Mouse (Mus musculus) E14TG2a.4 (cell line): ENCODE measurements at regions not wholly inside any gene's neighbourhood (a gene's known extent, or its start where the extent isn't known, plus 50 kb on each side); places are given as distances from the start of the nearest gene placed in this dataset.

Experiments
- H3K27me3 ChIP-seq: 2 replicates; pipeline ENCODE4 v1.6.1; 2014; ENCODE audit warnings: low read length, control low read depth; ENCODE audit not compliant: insufficient read depth
- H3K36me3 ChIP-seq: 2 replicates; pipeline ENCODE4 v1.6.1; 2014; ENCODE audit warnings: low read length, control low read depth; ENCODE audit not compliant: insufficient read depth
- H3K4me1 ChIP-seq: replicated peaks from 2 replicates; pipeline ENCODE4 v1.6.1; 2014; ENCODE audit warnings: low read depth, low read length, control low read depth
- H3K4me3 ChIP-seq: replicated peaks from 2 replicates; pipeline ENCODE4 v1.5.1; 2014; ENCODE audit warnings: mild to moderate bottlenecking, low read length
- H3K9me3 ChIP-seq: 2 replicates; pipeline ENCODE4 v1.6.1; 2014; ENCODE audit warnings: low read length, control low read depth
- CTCF ChIP-seq: conservative IDR thresholded peaks from 2 replicates; pipeline ENCODE4 v1.5.1; 2014; ENCODE audit warnings: low read length
- NANOG ChIP-seq: IDR thresholded peaks from 2 replicates; pipeline ENCODE4 v1.6.1; 2014; ENCODE audit warnings: borderline replicate concordance, low read length, mixed read lengths
- POU5F1 ChIP-seq: IDR thresholded peaks from 2 replicates; pipeline ENCODE4 v1.6.1; 2014; ENCODE audit warnings: low read length, borderline replicate concordance

DNA sequence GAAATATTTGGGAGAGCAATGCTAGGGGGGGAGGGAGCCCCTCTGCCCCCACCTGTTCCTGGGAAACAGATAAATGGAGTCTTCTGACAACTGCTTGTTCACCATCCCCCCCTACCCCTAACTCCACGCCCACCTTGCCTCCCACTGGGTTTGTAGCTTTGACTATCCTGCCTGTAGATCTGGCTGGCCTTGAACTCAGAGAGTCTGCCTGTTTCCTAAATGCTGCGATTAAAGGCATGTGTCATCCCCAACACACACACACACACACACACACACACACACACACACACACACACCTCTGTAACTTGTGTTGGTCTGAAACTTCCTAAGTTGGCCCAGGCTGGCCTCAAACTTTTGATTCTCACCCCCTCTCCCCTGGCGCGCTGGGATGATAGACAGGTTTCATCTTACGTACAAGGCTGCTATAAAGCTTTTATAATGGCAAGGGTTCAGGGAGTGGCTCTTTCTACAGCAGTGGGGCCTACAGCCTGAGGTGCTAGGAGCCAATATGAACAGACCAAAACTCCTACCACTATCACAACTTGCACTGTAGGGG lies 128.5 kb upstream of the Bcor start:
- Histone ChIP-seq H3K27me3 (no peaks in the 10 kb centered on the region), H3K4me3 (no peak overlapping the region; the same call in 1 of the 2 replicates), H3K9me3 (no peaks in the 10 kb centered on the region), H3K4me1 (peaks cover 68% of the 10 kb centered on the region), H3K36me3 (no peaks in the 10 kb centered on the region)
- TF ChIP-seq CTCF: no peak
- TF ChIP-seq NANOG: no peak
- no peak for TF ChIP-seq POU5F1

DNA sequence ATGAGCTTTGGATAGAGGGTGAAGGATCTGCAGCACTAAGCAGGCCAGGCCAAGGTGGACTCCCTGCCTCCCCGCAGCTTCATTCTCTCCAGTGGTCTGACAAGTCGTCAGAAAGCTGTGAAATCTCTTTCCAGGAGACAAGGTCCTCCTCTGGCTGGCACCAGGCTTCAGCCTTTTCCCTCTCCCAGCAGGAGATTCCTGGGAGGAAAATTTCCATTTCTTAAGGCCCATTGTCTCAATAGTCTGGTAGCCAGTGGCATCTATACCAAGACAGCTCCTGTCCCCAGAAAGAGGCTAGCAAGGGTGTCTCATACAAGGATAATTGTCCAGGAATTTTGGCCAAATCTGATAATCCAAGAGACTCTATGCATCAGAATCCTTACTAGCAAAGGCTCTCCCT lies 133.0 kb upstream of the Bcor start:
- Histone ChIP-seq H3K36me3 (no peaks in the 10 kb centered on the region), H3K4me1 (peaks cover 49% of the 10 kb centered on the region), H3K27me3 (no peaks in the 10 kb centered on the region; the same call in 1 of the 2 replicates), H3K9me3 (no peaks in the 10 kb centered on the region), H3K4me3 (no peak overlapping the region)
- no peak for TF ChIP-seq POU5F1
- no peak for TF ChIP-seq NANOG
- TF ChIP-seq CTCF: no peak

DNA sequence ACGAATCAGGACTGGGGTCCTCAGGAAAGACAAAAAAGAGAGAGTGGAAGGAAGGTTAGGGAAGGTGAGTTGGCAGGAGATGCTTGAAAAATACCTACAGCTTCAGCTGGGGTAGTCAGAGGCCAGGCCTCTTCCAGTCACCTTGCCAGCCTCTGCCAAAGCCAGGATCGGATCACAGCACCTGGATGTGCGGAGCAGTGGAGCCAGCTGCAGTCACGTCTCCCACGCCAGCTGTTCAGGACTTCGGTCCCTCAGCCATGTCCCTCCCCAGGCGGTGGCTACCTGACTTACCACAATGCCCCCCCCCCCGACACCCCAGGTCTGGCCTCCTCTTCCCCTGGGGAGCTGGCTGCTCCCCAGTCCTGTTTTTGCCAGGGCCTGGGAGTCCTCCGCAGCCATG lies 134.3 kb upstream of the Bcor start:
- peaks cover 44% of the 10 kb centered on the region for H3K4me1 ChIP-seq
- no peaks in the 10 kb centered on the region for H3K9me3 ChIP-seq
- no peak for TF ChIP-seq POU5F1
- no peak for TF ChIP-seq CTCF
- TF ChIP-seq NANOG: no peak
- no peaks in the 10 kb centered on the region for H3K36me3 ChIP-seq
- no peaks in the 10 kb centered on the region; the same call in 1 of the 2 replicates for H3K27me3 ChIP-seq
- H3K4me3 ChIP-seq: no peak overlapping the region

GRCm38 (mm10) chrX:12294941-12295340 lies 134.8 kb upstream of the Bcor start:
- no peak overlapping the region for H3K4me3 ChIP-seq
- peaks cover 44% of the 10 kb centered on the region for H3K4me1 ChIP-seq
- no peaks in the 10 kb centered on the region for H3K9me3 ChIP-seq
- H3K36me3 ChIP-seq: no peaks in the 10 kb centered on the region
- no peaks in the 10 kb centered on the region; the same call in 1 of the 2 replicates for H3K27me3 ChIP-seq
- TF ChIP-seq CTCF: no peak
- TF ChIP-seq POU5F1: no peak
- no peak for TF ChIP-seq NANOG

GRCm38 (mm10) chrX:12296264-12297053 lies 136.3 kb upstream of the Bcor start:
- H3K4me3 ChIP-seq: no peak overlapping the region
- no peaks in the 10 kb centered on the region for H3K36me3 ChIP-seq
- H3K4me1 ChIP-seq: peaks cover 50% of the 10 kb centered on the region
- H3K9me3 ChIP-seq: no peaks in the 10 kb centered on the region
- H3K27me3 ChIP-seq: no peaks in the 10 kb centered on the region; the same call in 1 of the 2 replicates
- TF ChIP-seq NANOG (no peak), POU5F1 (no peak), CTCF (no peak)

GRCm38 (mm10) chrX:12298609-12299008 lies 138.5 kb upstream of the Bcor start:
- Histone ChIP-seq H3K27me3 (no peaks in the 10 kb centered on the region; the same call in 1 of the 2 replicates), H3K36me3 (no peaks in the 10 kb centered on the region), H3K9me3 (no peaks in the 10 kb centered on the region), H3K4me3 (no peak overlapping the region), H3K4me1 (peaks cover 39% of the 10 kb centered on the region)
- TF ChIP-seq NANOG (no peak), CTCF (no peak), POU5F1 (no peak)

- no peak for TF ChIP-seq CTCF
- TF ChIP-seq NANOG: no peak
- TF ChIP-seq POU5F1: no peak
Measured at GRCm38 (mm10) chrX:12299236-12299635, 139.1 kb upstream of the Bcor start.

DNA sequence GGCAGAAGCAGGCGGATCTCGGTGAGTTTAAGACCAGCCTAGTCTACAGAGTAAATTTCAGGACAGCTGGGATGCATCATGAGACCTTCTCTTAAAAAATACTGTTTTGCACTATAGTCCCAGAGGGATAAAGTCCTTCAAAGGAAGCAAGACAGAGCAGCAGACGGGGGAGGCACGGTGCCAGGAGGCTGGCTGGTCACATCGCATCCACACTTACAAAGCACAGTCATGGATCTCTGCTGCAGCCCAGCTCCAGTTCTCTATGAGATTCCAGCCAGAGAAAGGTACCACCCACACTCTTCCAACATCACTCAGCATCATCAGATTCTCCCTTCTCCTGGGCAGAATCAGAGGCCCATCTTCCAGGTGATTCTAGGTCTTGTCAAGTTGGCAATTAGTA lies 144.5 kb upstream of the Bcor start:
- Histone ChIP-seq H3K27me3 (no peaks in the 10 kb centered on the region), H3K9me3 (no peaks in the 10 kb centered on the region), H3K36me3 (no peaks in the 10 kb centered on the region), H3K4me1 (peaks cover 20% of the 10 kb centered on the region), H3K4me3 (no peak overlapping the region)
- TF ChIP-seq NANOG (no peak), CTCF (no peak), POU5F1 (no peak)

More at GRCm38 (mm10) chrX:12299236-12299635, 139.1 kb upstream of the Bcor start:
- no peaks in the 10 kb centered on the region for H3K36me3 ChIP-seq
- H3K4me3 ChIP-seq: no peak overlapping the region
- H3K27me3 ChIP-seq: no peaks in the 10 kb centered on the region; the same call in 1 of the 2 replicates
- no peaks in the 10 kb centered on the region for H3K9me3 ChIP-seq
- H3K4me1 ChIP-seq: peaks cover 33% of the 10 kb centered on the region
